Mouse (Mus musculus): Measurements from ENCODE around the gene Tpi1.

GRCm38 (mm10) chr6:124817125-124817524 is 3.0 kb upstream of the Tpi1 start:
- TF ChIP-seq MAFK (IDR thresholded peaks at IDR 0.05; ENCODE audit: insufficient read depth, low read depth, low read length) (no peak), ZC3H11A (IDR thresholded peaks at IDR 0.05; ENCODE audit: borderline replicate concordance, low read depth, low read length) (no peak)
